24 mouse cellular contexts compared by ENCODE assay signal in the genomic region with DNA sequence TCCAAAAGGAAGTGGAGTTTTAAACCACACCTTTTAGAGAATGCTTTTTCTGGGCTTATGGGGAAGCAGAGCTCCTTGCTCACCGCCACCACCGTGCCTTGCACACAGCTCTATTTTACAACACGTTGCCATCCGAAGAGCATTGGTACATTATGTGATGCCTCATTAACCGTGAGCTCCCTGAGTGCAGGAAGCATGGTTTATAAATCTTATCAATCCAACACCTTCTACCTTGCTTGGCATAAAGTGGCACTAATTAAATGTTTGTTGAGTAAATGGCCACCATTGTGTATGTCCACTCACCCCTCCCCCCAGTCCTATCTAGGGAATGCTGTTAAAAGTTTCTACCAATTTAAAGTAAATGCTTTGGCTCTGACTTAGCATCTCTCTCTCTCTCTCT.
DNase-seq lines count a peak whose midpoint lies in the region; ATAC-seq lines count a peak whose summit lies in the region.
"Had no signal": no experiment of that assay in that cellular context is flagged by ENCODE, and none has a peak within 500 bp of the region (broad histone marks: within the 10 kb centered on the region; RNA-seq: fewer than 3 reads in every experiment).

No protein-coding gene starts in this region.

- H3K9me3 ChIP-seq in kidney, embryonic 14.5 days (ENCODE audit: control insufficient read depth, low read length), result no peaks in the 10 kb centered on the region
- no peaks in the 10 kb centered on the region for H3K9me3 ChIP-seq in kidney, embryonic 16.5 days (ENCODE audit: low read length)
- H3K9me3 ChIP-seq: embryonic facial prominence, embryonic 10.5 days; embryonic facial prominence, embryonic 12.5 days; forebrain, embryonic 13.5 days; forebrain, embryonic 15.5 days had no signal

- no peaks in the 10 kb centered on the region for H3K27me3 ChIP-seq in kidney, embryonic 14.5 days (ENCODE audit: control insufficient read depth, insufficient read depth, low read length)
- no peaks in the 10 kb centered on the region for H3K27me3 ChIP-seq in kidney, embryonic 16.5 days (ENCODE audit: insufficient read depth, low read length)
- H3K27me3 ChIP-seq: CH12.LX; embryonic facial prominence, embryonic 12.5 days; forebrain, embryonic 13.5 days; forebrain, embryonic 15.5 days had no signal

- peak; percentile 73; the same call in 1 of the 2 replicates for ATAC-seq in kidney, embryonic 14.5 days (ENCODE audit: low FRiP score, low TSS enrichment)
- peak; percentile 86 for ATAC-seq in kidney, embryonic 16.5 days (ENCODE audit: low FRiP score, low TSS enrichment)
- ATAC-seq: activated CD4-positive, CD25-positive, alpha-beta regulatory T cell, adult 4 months; CD4-positive, CD25-positive, alpha-beta regulatory T cell, adult 4 months; forebrain, embryonic 13.5 days; forebrain, embryonic 15.5 days; Patski had no signal

- DNase-seq in kidney, postnatal 25 days, result no peak
- no peak for DNase-seq in kidney, adult 18-20 months
- DNase-seq in retina, postnatal 1 day, result peak; percentile 9
- no peak for DNase-seq in retina, embryonic 14.5 days (ENCODE audit: low spot score)
- DNase-seq: adrenal gland, adult 8-10 months; adrenal gland, postnatal 14 days; adrenal gland, postnatal 36 days; B cell, adult 2 months; cerebellum, adult 11-12 months; cerebellum, adult 2 months; cerebellum, adult 9-10 months; cerebellum, postnatal 10 days; cerebellum, postnatal 25 days had no signal

- no peaks in the 10 kb centered on the region for H3K36me3 ChIP-seq in kidney, embryonic 14.5 days (ENCODE audit: control insufficient read depth, insufficient read depth, low read length)
- no peaks in the 10 kb centered on the region for H3K36me3 ChIP-seq in kidney, embryonic 16.5 days (ENCODE audit: insufficient read depth, low read length)
- H3K36me3 ChIP-seq: embryonic facial prominence, embryonic 10.5 days; embryonic facial prominence, embryonic 12.5 days; forebrain, embryonic 15.5 days; G1E had no signal

- H3K4me2 ChIP-seq in kidney, embryonic 14.5 days (replicated peaks; ENCODE audit: low read depth, low read length), result no peak overlapping the region
- no peak overlapping the region for H3K4me2 ChIP-seq in kidney, embryonic 16.5 days (replicated peaks; ENCODE audit: low read depth, low read length)
- H3K4me2 ChIP-seq: embryonic facial prominence, embryonic 12.5 days; forebrain, embryonic 13.5 days; forebrain, embryonic 15.5 days had no signal

- H3K9ac ChIP-seq in kidney, embryonic 14.5 days (ENCODE audit: low read depth, low read length), result no peak overlapping the region
- H3K9ac ChIP-seq in kidney, embryonic 16.5 days (replicated peaks; ENCODE audit: low read length), result no peak overlapping the region
- H3K9ac ChIP-seq: embryonic facial prominence, embryonic 12.5 days; forebrain, embryonic 13.5 days; forebrain, embryonic 15.5 days had no signal

- 0 out of 2 replicates have a peak, but pooled peaks cover 3% of the 10 kb centered on the region for H3K4me1 ChIP-seq in kidney, embryonic 14.5 days (ENCODE audit: control insufficient read depth, insufficient read depth, low read length)
- H3K4me1 ChIP-seq in kidney, embryonic 16.5 days (ENCODE audit: insufficient read depth, low read length), result no peaks in the 10 kb centered on the region; the same call in 1 of the 2 replicates
- H3K4me1 ChIP-seq: forebrain, embryonic 13.5 days; forebrain, embryonic 15.5 days had no signal

- no peak overlapping the region for H3K27ac ChIP-seq in kidney, embryonic 14.5 days (ENCODE audit: low read depth, low read length)
- H3K27ac ChIP-seq in kidney, embryonic 16.5 days (ENCODE audit: low read length), result no peak overlapping the region
- H3K27ac ChIP-seq: embryonic facial prominence, embryonic 10.5 days; embryonic facial prominence, embryonic 12.5 days; forebrain, embryonic 13.5 days; forebrain, embryonic 15.5 days had no signal

- WGBS in kidney, embryonic 14.5 days, result 32% methylated on average over 5 of the region's 5 CpGs
- 38% methylated on average over 5 of the region's 5 CpGs for WGBS in kidney, embryonic 16.5 days

- no peak overlapping the region for H3K4me3 ChIP-seq in kidney, embryonic 14.5 days (ENCODE audit: low read length)
- no peak overlapping the region for H3K4me3 ChIP-seq in kidney, embryonic 16.5 days (ENCODE audit: low read length)
- H3K4me3 ChIP-seq: embryonic facial prominence, embryonic 10.5 days; embryonic facial prominence, embryonic 12.5 days; forebrain, embryonic 13.5 days; forebrain, embryonic 15.5 days had no signal
